Mouse (Mus musculus) G1E (cell line): Measurements from ENCODE around the gene Cmtm2b.

Experiments used
- CTCF ChIP-seq: IDR thresholded peaks from 2 replicates; pipeline ENCODE4 v1.5.1; 2012; ENCODE audit warnings: low read depth, low read length, inconsistent platforms, mixed read lengths
- GATA1 ChIP-seq: IDR thresholded peaks from 2 replicates; pipeline ENCODE4 v1.6.1; 2012; ENCODE audit warnings: borderline replicate concordance, low read length, inconsistent platforms, mixed read lengths
- POLR2AphosphoS5 ChIP-seq: IDR thresholded peaks from 2 replicates; pipeline ENCODE4 v1.6.1; 2012; ENCODE audit warnings: low read depth, low read length, inconsistent platforms; ENCODE audit not compliant: insufficient replicate concordance

- TF ChIP-seq CTCF (no peak), POLR2AphosphoS5 (no peak), GATA1 (no peak)
These were observed 45.4 kb downstream of the Cmtm2b start for GRCm38 (mm10) chr8:104367398-104367797.
